ENCODE assay signal across 18 mouse cellular contexts in genomic region chr15:88738466-88738865, GRCm38 (mm10). TPM values are rescaled to one million over a fixed set of nuclear protein-coding genes. Genes with fewer than 3 reads are reported as not detected.
DNase-seq lines count a peak whose midpoint lies in the region.
"Had no signal": no experiment of that assay in that cellular context is flagged by ENCODE, and none has a peak within 500 bp of the region (broad histone marks: within the 10 kb centered on the region; RNA-seq: fewer than 3 reads in every experiment).

No protein-coding gene starts in this region.

- peak; percentile 39 for DNase-seq in ZHBTc4 (ENCODE audit: low read depth, low spot score)
- peak; percentile 79 for DNase-seq in testis, postnatal 10 days (ENCODE audit: low spot score)
- DNase-seq in testis, postnatal 14 days (ENCODE audit: low spot score) = peak; percentile 85
- DNase-seq in adipocyte (ENCODE audit: low spot score) = no peak
- no peak for DNase-seq in lung, adult 18-20 months
- no peak for DNase-seq in heart, postnatal 25 days (ENCODE audit: low spot score)
- DNase-seq: adrenal gland, adult 2 months; adrenal gland, adult 8-10 months; adrenal gland, postnatal 10 days; adrenal gland, postnatal 14 days; adrenal gland, postnatal 25 days; adrenal gland, postnatal 36 days; B cell, adult 2 months; cerebellum, adult 11 months; cerebellum, adult 11-12 months; cerebellum, adult 18-20 months; cerebellum, adult 2 months; cerebellum, adult 8-10 months had no signal

- intact Hi-C loops in heart, postnatal 25 days (cut with DNase I) = no loop called here

RNA-seq across cellular contexts. Expression of gene Brd1, which starts 4.4 kb away (rescaled TPM):
- total RNA-seq in heart, postnatal 25 days (2021) = 10 to 100 TPM; 29.3 to 31.9 TPM

RNA-seq across cellular contexts. Expression of gene Zbed4, which starts 13.0 kb away (rescaled TPM):
- 1 to 10 TPM; 8.1 to 8.8 TPM for total RNA-seq in heart, postnatal 25 days (2021)

Comparison
In these comparisons a context has a peak if more than half of its experiments do, and no peak if none do; other contexts are left out.
1. DNase-seq: peak in ZHBTc4 (single experiment), testis, postnatal 10 days (single experiment) and testis, postnatal 14 days (single experiment); none in adipocyte (single experiment), lung, adult 18-20 months (0 of 2) and heart, postnatal 25 days (single experiment).